Mouse (Mus musculus): ENCODE results near the gene Sart3.

DNA sequence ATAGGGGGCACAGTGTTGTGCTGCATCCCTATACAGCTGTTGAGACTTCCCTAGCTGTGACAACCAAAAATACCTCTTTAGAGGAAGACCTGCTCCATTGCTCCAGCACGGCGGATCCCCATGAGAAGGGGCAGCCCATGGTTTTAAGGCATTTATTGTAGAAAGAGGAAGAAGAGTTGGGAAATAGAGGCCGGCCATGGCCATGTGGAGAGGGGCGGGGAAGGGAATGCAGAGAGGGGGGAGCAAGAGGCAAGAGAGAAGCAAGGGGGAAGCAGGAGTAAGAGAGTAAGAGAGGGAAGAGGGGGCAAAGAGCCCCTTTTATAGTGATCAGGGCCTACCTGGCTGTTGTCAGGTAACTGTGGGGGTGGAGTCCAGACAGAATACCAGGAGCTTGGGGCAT, 37.8 kb upstream of the Sart3 start:
- no peak for TF ChIP-seq POLR2A (IDR thresholded peaks at IDR 0.05; ENCODE audit: insufficient read length, low read depth)
- no peak for TF ChIP-seq POLR2AphosphoS2 (IDR thresholded peaks at IDR 0.05; ENCODE audit: insufficient read length, low read depth)
- TF ChIP-seq MYOG (IDR thresholded peaks at IDR 0.05; ENCODE audit: control insufficient read depth in 1 of 3, insufficient read depth in 1 of 3, insufficient read length in 2 of 3, low read depth in 2 of 3), result no peak
- no peak for TF ChIP-seq USF1 (IDR thresholded peaks at IDR 0.05; ENCODE audit: low read depth)
